Mouse (Mus musculus) liver, embryonic 13.5 days (tissue): Measurements from ENCODE around the gene Slc17a4. TPM values are rescaled to one million over a fixed set of nuclear protein-coding genes. Genes with fewer than 3 reads are reported as not detected.

Experiments
- ATAC-seq: fragments of 200-750 bp; cut with Nextera tagmentation; 2 replicates; pipeline ENCODE4 v1.8.0; 2017; ENCODE audit warnings: low read depth, mild to moderate bottlenecking, moderate number of reproducible peaks, moderate library complexity
- DNase-seq: peaks from one replicate; pipeline ENCODE4 v3.0.0; 2022
- H3K27ac ChIP-seq: fragments of 300-500 bp; sonication (generic); 2 replicates; pipeline ENCODE4 v1.5.1; 2015; ENCODE audit warnings: moderate library complexity, mild to moderate bottlenecking, inconsistent platforms
- H3K27me3 ChIP-seq: fragments of 300-500 bp; sonication (generic); 2 replicates; pipeline ENCODE4 v1.6.1; 2015; ENCODE audit warnings: mild to moderate bottlenecking, inconsistent platforms
- H3K36me3 ChIP-seq: fragments of 300-500 bp; sonication (generic); 2 replicates; pipeline ENCODE4 v1.6.1; 2015; ENCODE audit warnings: mild to moderate bottlenecking, inconsistent platforms
- H3K4me1 ChIP-seq: fragments of 300-500 bp; sonication (generic); replicated peaks from 2 replicates; pipeline ENCODE4 v1.6.1; 2015; ENCODE audit warnings: inconsistent platforms
- H3K4me2 ChIP-seq: fragments of 300-500 bp; sonication (generic); 2 replicates; pipeline ENCODE4 v1.6.1; 2015; ENCODE audit warnings: inconsistent platforms, mild to moderate bottlenecking, moderate library complexity
- H3K4me3 ChIP-seq: fragments of 300-500 bp; sonication (generic); replicated peaks from 2 replicates; pipeline ENCODE4 v1.5.1; 2015; ENCODE audit warnings: mild to moderate bottlenecking, inconsistent platforms
- H3K9ac ChIP-seq: fragments of 300-500 bp; sonication (generic); 2 replicates; pipeline ENCODE4 v1.6.1; 2015; ENCODE audit warnings: mild to moderate bottlenecking, inconsistent platforms
- H3K9me3 ChIP-seq: fragments of 300-500 bp; sonication (generic); replicated peaks from 2 replicates; pipeline ENCODE4 v1.6.1; 2016; ENCODE audit warnings: inconsistent platforms
- WGBS: fragments of 180-500 bp; shearing (Covaris S2); methylation state at CpG from one replicate; pipeline ENCODE4 v1.1.7; 2015; ENCODE audit not compliant: insufficient replicate concordance; 5-methylcytosine and 5-hydroxymethylcytosine counted together
- polyA plus RNA-seq: library from polyadenylated mRNA; unstranded; fragments of >200 nt; fragmentation: Nextera tagmentation; extraction: Ambion mirVana; gene quantifications from 2 replicates; pipeline ENCODE4 v1.2.1, GENCODE M21; 2015

Gene Slc17a4
- polyA plus RNA-seq, 1 experiment from 2014 or later, result 0.06 TPM

GRCm38 (mm10) chr13:23889011-23889605 is 25.7 kb downstream of the Slc17a4 start:
- H3K9ac ChIP-seq, result no peak overlapping the region
- H3K4me2 ChIP-seq, result no peak overlapping the region
- H3K27ac ChIP-seq, result no peak overlapping the region
- WGBS, result 53% methylated on average over 6 of the region's 6 CpGs
- peaks cover 12% of the 10 kb centered on the region; the same call in 1 of the 2 replicates for H3K4me1 ChIP-seq
- no peaks in the 10 kb centered on the region for H3K36me3 ChIP-seq
- H3K27me3 ChIP-seq, result no peaks in the 10 kb centered on the region
- no peak overlapping the region for H3K4me3 ChIP-seq
- no peaks in the 10 kb centered on the region for H3K9me3 ChIP-seq
- no peak for DNase-seq
- ATAC-seq, result no peak

GRCm38 (mm10) chr13:23887026-23887725 is 27.6 kb downstream of the Slc17a4 start:
- WGBS, result 63% methylated on average over 3 of the region's 3 CpGs
- Histone ChIP-seq H3K9me3 (no peaks in the 10 kb centered on the region), H3K4me1 (peaks cover 12% of the 10 kb centered on the region; the same call in 1 of the 2 replicates), H3K27me3 (no peaks in the 10 kb centered on the region), H3K4me2 (no peak overlapping the region), H3K4me3 (no peak overlapping the region), H3K36me3 (no peaks in the 10 kb centered on the region), H3K27ac (no peak overlapping the region), H3K9ac (no peak overlapping the region)
- peak; percentile 71 for ATAC-seq
- peak; percentile 11 for DNase-seq

- peak; percentile 6 for DNase-seq
- H3K27me3 ChIP-seq, result no peaks in the 10 kb centered on the region
- H3K9me3 ChIP-seq, result no peaks in the 10 kb centered on the region
- peaks cover 12% of the 10 kb centered on the region; the same call in 1 of the 2 replicates for H3K4me1 ChIP-seq
- H3K4me2 ChIP-seq, result no peak overlapping the region
- H3K9ac ChIP-seq, result no peak overlapping the region
- H3K4me3 ChIP-seq, result no peak overlapping the region
- no peak for ATAC-seq
- no peak overlapping the region for H3K27ac ChIP-seq
- WGBS, result 5% methylated on average over 2 of the region's 2 CpGs
- H3K36me3 ChIP-seq, result no peaks in the 10 kb centered on the region
Measured at GRCm38 (mm10) chr13:23885540-23885939, 29.3 kb downstream of the Slc17a4 start.

- WGBS, result 24% methylated on average over 5 of the region's 5 CpGs
- ATAC-seq, result no peak
Measured at GRCm38 (mm10) chr13:23879636-23880035, 35.2 kb downstream of the Slc17a4 start.

GRCm38 (mm10) chr13:23879106-23879505 is 35.7 kb downstream of the Slc17a4 start:
- H3K4me1 ChIP-seq, result no peaks in the 10 kb centered on the region
- 37% methylated on average over 3 of the region's 3 CpGs for WGBS
- H3K36me3 ChIP-seq, result no peaks in the 10 kb centered on the region
- DNase-seq, result no peak
- no peak overlapping the region for H3K4me2 ChIP-seq
- H3K4me3 ChIP-seq, result no peak overlapping the region
- no peak overlapping the region for H3K27ac ChIP-seq
- no peak for ATAC-seq
- H3K9me3 ChIP-seq, result no peaks in the 10 kb centered on the region
- H3K27me3 ChIP-seq, result no peaks in the 10 kb centered on the region
- H3K9ac ChIP-seq, result no peak overlapping the region

More at GRCm38 (mm10) chr13:23879636-23880035, 35.2 kb downstream of the Slc17a4 start:
- no peaks in the 10 kb centered on the region for H3K36me3 ChIP-seq
- no peaks in the 10 kb centered on the region for H3K9me3 ChIP-seq
- no peak overlapping the region for H3K4me2 ChIP-seq
- no peak overlapping the region for H3K4me3 ChIP-seq
- no peaks in the 10 kb centered on the region for H3K4me1 ChIP-seq
- H3K9ac ChIP-seq, result no peak overlapping the region
- DNase-seq, result no peak
- H3K27me3 ChIP-seq, result no peaks in the 10 kb centered on the region
- no peak overlapping the region for H3K27ac ChIP-seq

GRCm38 (mm10) chr13:23873141-23873540 is 41.7 kb downstream of the Slc17a4 start:
- Histone ChIP-seq H3K4me1 (peaks cover 7% of the 10 kb centered on the region; the same call in 1 of the 2 replicates), H3K4me2 (no peak overlapping the region), H3K4me3 (no peak overlapping the region), H3K36me3 (no peaks in the 10 kb centered on the region), H3K27me3 (no peaks in the 10 kb centered on the region), H3K9ac (no peak overlapping the region), H3K27ac (no peak overlapping the region), H3K9me3 (no peaks in the 10 kb centered on the region)
- DNase-seq, result no peak
- ATAC-seq, result no peak
- WGBS, result 37% methylated on average over 5 of the region's 5 CpGs

- H3K9me3 ChIP-seq, result no peaks in the 10 kb centered on the region
- H3K27me3 ChIP-seq, result no peaks in the 10 kb centered on the region
- DNase-seq (no peak), ATAC-seq (no peak)
- peaks cover 17% of the 10 kb centered on the region; the same call in 1 of the 2 replicates for H3K4me1 ChIP-seq
- no peak overlapping the region for H3K4me2 ChIP-seq
- H3K4me3 ChIP-seq, result no peak overlapping the region
- WGBS, result 63% methylated on average over 3 of the region's 3 CpGs
- no peak overlapping the region for H3K27ac ChIP-seq
- H3K9ac ChIP-seq, result no peak overlapping the region
- H3K36me3 ChIP-seq, result no peaks in the 10 kb centered on the region
Measured at GRCm38 (mm10) chr13:23869996-23870395, 44.8 kb downstream of the Slc17a4 start.

GRCm38 (mm10) chr13:23868790-23869533 is 45.8 kb downstream of the Slc17a4 start:
- DNase-seq, result no peak
- Histone ChIP-seq H3K9me3 (no peaks in the 10 kb centered on the region), H3K4me3 (no peak overlapping the region), H3K36me3 (no peaks in the 10 kb centered on the region), H3K4me1 (peaks cover 20% of the 10 kb centered on the region; the same call in 1 of the 2 replicates), H3K9ac (no peak overlapping the region), H3K27ac (peak overlapping the region; percentile 2; the same call in 1 of the 2 replicates), H3K27me3 (no peaks in the 10 kb centered on the region), H3K4me2 (no peak overlapping the region)
- WGBS, result 60% methylated on average over 8 of the region's 8 CpGs
- ATAC-seq, result no peak

GRCm38 (mm10) chr13:23867405-23867804 is 47.4 kb downstream of the Slc17a4 start, which contains the start of gene Slc17a1:
Slc17a1 (plus strand) TSS chr13:23867750.
- ATAC-seq, result no peak
- WGBS, result 76% methylated on average over 7 of the region's 7 CpGs
- Histone ChIP-seq H3K27me3 (no peaks in the 10 kb centered on the region), H3K36me3 (no peaks in the 10 kb centered on the region), H3K4me3 (no peak within 1 kb of the TSS), H3K9me3 (no peaks in the 10 kb centered on the region), H3K9ac (no peak within 1 kb of the TSS), H3K4me1 (peaks cover 20% of the 10 kb centered on the region; the same call in 1 of the 2 replicates), H3K27ac (peak within 1 kb of the TSS; percentile 34), H3K4me2 (no peak within 1 kb of the TSS)
- no peak for DNase-seq

- Histone ChIP-seq H3K36me3 (no peaks in the 10 kb centered on the region), H3K9ac (no peak overlapping the region), H3K4me2 (no peak overlapping the region), H3K27me3 (no peaks in the 10 kb centered on the region), H3K27ac (peak overlapping the region; percentile 29; the same call in 1 of the 2 replicates), H3K4me3 (no peak overlapping the region), H3K9me3 (no peaks in the 10 kb centered on the region), H3K4me1 (peaks cover 20% of the 10 kb centered on the region; the same call in 1 of the 2 replicates)
- ATAC-seq, result no peak
- 62% methylated on average over 6 of the region's 6 CpGs for WGBS
- no peak for DNase-seq
Measured at GRCm38 (mm10) chr13:23867000-23867399, 47.8 kb downstream of the Slc17a4 start.

- H3K27me3 ChIP-seq, result no peaks in the 10 kb centered on the region
- H3K27ac ChIP-seq, result peak overlapping the region; percentile 25
- no peak overlapping the region for H3K9ac ChIP-seq
- DNase-seq (no peak), ATAC-seq (no peak)
- no peaks in the 10 kb centered on the region for H3K36me3 ChIP-seq
- 52% methylated on average over 9 of the region's 9 CpGs for WGBS
- H3K4me2 ChIP-seq, result no peak overlapping the region
- H3K4me1 ChIP-seq, result peaks cover 20% of the 10 kb centered on the region; the same call in 1 of the 2 replicates
- no peaks in the 10 kb centered on the region for H3K9me3 ChIP-seq
- H3K4me3 ChIP-seq, result no peak overlapping the region
Measured at GRCm38 (mm10) chr13:23866086-23866710, 48.6 kb downstream of the Slc17a4 start.
